Mouse (Mus musculus): Measurements from ENCODE around the gene Rab36. TPM values are rescaled to one million over a fixed set of nuclear protein-coding genes. Genes with fewer than 3 reads are reported as not detected.
A peak's percentile ranks its signal among the peaks of the same experiment; 100 is the strongest.
"Not testable (repeated sequence)": the region's sequence is repeated elsewhere in the genome, so short reads cannot be mapped to it uniquely, and the experiment has no call there.

The Rab36 gene
- total RNA-seq, 2 experiments from 2014 or later: 1.6 to 1.8 TPM

DNA sequence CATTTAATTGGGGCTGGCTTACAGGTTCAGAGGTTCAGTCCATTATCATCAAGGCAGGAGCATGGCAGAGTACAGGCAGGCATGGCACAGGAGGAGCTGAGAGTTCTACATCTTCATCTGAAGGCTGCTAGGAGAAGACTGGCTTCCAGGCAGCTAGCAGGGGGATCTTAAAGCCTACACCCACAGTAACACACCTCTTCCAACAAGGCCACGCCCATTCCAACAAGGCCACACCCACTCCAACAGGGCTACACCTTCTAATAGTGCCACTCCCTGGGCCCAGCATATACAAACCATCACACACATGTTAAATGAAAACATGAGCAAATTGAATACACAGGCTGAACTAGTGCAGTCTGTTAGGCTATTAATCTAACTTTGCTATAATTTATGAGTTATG is 5.2 kb downstream of the Rab36 start:
- intact Hi-C loops (cut with DNase I); DNase-seq: not testable (repeated sequence)

DNA sequence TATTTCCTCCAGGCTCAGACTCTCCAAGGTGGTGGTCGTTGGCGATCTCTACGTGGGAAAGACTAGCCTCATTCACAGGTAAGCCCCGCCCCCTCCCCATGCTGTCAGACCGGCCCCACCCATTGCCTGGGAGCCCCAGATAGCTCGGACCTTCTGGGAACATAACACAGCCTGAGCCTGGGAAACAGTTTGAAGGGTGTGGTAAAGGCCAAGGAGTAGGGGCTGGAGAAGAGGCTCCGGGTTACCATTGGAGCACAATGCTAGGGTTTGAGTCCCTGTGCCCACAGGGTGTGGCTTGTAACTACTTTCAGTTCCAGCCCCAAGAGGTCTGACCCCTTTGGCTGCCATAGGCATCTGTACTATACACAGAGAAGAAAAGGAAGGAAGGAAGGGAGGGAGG is 7.6 kb downstream of the Rab36 start:
- intact Hi-C loops (cut with DNase I): no loop called here
- DNase-seq: no peak

DNA sequence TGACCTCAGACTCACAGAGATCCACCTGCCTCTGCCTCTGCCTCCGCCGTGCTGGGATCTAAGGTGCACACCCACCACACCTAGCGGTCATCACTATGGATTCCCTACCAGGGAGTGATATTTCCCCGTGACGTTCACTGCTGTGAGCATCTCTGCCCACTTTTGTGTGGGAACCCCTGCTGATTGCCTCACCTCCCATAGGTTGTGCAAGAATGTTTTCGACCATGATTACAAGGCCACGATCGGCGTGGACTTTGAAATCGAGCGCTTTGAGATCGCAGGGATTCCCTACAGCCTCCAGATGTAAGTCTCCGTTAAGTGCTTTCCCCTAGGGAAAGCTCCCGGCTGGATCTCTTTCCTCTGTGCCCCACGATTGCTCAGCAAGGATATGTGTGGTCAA is 9.0 kb downstream of the Rab36 start:
- intact Hi-C loops (cut with DNase I): no loop called here
- no peak for DNase-seq

- intact Hi-C loops (cut with DNase I): no loop called here
- DNase-seq: no peak
These were observed 11.9 kb downstream of the Rab36 start for GRCm38 (mm10) chr10:75048711-75049110.

GRCm38 (mm10) chr10:75051364-75052074 is 14.7 kb downstream of the Rab36 start:
- DNase-seq: no peak
- intact Hi-C loops (cut with DNase I): no loop called here

DNA sequence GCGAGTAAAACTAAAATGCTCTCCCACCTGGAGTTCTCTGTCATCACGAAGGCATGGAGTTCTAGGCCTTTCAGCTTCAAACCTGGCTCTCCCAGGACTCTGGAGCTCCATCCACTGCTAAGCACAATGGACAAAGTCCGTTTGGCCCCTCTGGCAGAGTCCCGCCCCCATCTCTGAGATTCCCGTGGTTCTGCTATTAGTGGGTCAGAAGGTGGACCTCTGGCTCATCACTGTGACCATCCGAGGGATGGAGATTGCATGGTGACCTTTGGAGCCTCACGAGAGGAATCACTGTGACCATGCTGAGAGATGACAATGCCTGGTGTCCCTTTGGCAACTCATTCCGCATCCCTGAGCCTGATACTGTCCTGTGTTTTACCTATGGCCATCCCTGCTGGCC is 16.0 kb downstream of the Rab36 start:
- DNase-seq: no peak
- intact Hi-C loops (cut with DNase I): no loop called here

DNA sequence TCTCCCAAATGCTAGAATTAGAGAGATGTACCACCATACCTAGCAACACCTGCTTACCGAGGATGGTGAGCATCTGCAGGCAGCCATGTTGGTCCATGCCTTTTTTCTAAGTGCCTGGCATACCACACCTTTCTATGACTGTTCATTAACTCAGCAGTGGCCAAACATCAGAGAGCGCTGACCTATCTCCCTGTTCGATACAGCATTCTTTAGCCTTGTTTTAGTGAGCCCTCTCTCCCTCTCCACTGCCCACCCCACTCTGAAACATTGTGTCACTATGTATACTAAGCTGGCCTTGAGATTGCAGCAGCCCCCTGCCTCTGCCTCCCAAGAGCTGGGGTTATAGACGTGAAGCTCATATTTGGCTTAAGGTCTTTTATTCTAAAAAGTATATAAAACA is 16.8 kb downstream of the Rab36 start:
- intact Hi-C loops (cut with DNase I): no loop called here
- DNase-seq: no peak

GRCm38 (mm10) chr10:75054125-75054524 is 17.3 kb downstream of the Rab36 start:
- intact Hi-C loops (cut with DNase I): no loop called here
- peak; percentile 61 to 64 for DNase-seq

- no peak for DNase-seq
- intact Hi-C loops (cut with DNase I): no loop called here
These were observed 18.8 kb downstream of the Rab36 start for GRCm38 (mm10) chr10:75055672-75056071.

- DNase-seq: no peak
- intact Hi-C loops (cut with DNase I): no loop called here
These were observed 19.4 kb downstream of the Rab36 start for GRCm38 (mm10) chr10:75056255-75056654.

DNA sequence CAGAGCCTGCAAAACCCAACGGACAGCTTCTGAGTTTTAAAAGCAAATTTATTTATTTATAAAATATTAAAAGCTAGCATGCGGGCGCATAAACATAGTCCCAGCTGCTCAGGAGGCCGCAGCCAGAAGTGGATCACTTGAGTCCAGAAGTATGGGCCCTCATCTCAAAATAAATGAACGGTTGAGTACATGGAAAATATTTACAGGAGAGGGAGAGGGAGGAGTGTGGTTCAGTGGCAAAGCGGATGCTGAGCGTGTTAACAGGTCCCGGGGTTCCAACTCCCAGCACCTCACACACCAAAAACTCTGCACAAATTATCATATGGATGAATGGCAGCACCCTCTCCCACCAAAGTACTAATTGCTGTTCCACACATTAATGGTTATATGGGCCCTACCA is 21.5 kb downstream of the Rab36 start:
- no peak for DNase-seq
- intact Hi-C loops (cut with DNase I): no loop called here

GRCm38 (mm10) chr10:75058761-75059395 is 22.0 kb downstream of the Rab36 start:
- no peak for DNase-seq
- intact Hi-C loops (cut with DNase I): loop anchor here (1.0 kb wide), 1 partner anchor 92 kb away; no protein-coding TSS in a partner anchor

- intact Hi-C loops (cut with DNase I): loop anchor here (1.0 kb wide), 1 partner anchor 92 kb away; no protein-coding TSS in a partner anchor
These were observed 22.5 kb downstream of the Rab36 start for GRCm38 (mm10) chr10:75059396-75059795.

DNA sequence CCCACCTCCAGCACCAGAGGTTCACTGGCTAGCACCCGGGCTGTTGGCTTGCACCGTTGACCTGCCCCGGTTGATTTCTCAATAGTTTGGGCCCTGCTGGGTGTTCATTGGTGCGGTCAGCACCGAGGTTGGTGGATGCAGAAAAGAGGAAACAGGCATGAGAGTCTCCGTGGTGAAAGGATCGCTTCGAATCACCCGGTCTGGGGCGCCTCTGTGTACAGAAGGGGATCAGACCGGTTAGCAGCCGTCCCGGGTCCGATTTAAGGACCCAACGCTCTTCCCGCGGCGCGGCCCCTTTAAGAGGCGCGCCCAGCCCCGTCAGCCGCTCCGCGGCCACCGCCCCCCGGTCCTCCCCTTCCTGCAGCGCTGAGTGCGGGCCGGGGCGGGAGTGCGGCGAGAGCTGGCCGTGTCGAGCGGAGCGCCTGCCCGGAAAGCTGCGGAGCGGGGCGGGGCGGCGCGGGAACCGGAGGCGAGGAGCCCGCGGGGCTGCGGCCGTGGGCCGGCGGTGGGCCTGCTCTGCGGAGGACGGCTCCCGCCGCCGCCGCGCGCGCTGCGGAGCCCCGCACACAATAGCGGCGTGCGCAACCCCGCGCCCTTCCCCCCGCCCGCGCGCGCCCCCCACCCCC is 23.5 kb downstream of the Rab36 start, which contains the start of gene Bcr:
TSS of gene Bcr (plus strand) at position 376 of the 626 bp plus-strand sequence.
- intact Hi-C loops (cut with DNase I): no loop called here
- peak; percentile 76 to 81 for DNase-seq

More at GRCm38 (mm10) chr10:75059396-75059795, 22.5 kb downstream of the Rab36 start:
- peak; percentile 84 to 87 for DNase-seq

DNA sequence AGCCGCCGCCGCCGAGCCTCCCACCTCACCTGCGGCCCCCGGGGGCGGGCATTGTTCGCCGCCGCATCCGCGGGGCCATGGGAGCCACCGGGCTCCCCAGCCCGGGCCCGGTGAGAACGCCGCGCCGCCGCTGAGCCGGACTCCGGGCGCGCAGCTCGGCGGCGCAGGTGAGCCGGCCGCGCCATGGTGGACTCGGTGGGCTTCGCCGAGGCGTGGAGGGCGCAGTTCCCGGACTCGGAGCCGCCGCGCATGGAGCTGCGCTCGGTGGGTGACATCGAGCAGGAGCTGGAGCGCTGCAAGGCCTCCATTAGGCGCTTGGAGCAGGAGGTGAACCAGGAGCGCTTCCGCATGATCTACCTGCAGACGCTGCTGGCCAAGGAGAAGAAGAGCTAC is 24.0 kb downstream of the Rab36 start:
- intact Hi-C loops (cut with DNase I): no loop called here

DNA sequence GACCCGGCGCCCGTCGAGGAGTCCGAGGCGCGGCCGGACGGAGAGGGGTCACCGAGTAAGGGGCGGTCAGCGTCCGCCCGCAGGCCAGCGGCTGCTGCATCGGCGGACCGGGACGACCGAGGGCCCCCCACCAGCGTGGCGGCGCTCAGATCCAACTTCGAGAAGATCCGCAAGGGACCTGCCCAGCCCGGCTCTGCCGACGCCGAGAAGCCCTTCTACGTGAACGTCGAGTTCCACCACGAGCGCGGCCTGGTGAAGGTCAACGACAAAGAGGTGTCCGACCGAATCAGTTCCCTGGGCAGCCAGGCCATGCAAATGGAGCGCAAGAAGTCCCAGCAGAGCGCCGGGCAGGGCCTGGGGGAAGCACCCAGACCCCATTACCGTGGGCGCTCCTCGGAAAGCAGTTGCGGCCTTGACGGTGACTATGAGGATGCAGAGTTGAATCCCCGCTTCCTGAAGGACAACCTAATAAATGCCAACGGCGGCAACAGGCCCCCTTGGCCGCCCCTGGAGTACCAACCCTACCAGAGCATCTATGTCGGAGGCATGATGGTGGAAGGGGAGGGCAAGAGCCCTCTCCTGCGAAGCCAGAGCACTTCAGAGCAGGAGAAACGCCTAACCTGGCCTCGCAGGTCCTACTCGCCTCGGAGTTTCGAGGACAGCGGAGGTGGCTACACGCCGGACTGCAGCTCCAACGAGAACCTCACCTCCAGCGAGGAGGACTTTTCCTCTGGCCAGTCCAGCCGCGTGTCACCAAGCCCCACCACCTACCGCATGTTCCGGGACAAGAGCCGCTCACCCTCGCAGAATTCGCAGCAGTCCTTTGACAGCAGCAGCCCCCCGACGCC is 24.7 kb downstream of the Rab36 start:
- intact Hi-C loops (cut with DNase I): loop anchor here (2.0 kb wide), 1 partner anchor 47 kb away; no protein-coding TSS in a partner anchor
- DNase-seq: peak; percentile 27 to 39

More for the DNA sequence above, 24.0 kb downstream of the Rab36 start:
- peak; percentile 24 to 34 for DNase-seq

DNA sequence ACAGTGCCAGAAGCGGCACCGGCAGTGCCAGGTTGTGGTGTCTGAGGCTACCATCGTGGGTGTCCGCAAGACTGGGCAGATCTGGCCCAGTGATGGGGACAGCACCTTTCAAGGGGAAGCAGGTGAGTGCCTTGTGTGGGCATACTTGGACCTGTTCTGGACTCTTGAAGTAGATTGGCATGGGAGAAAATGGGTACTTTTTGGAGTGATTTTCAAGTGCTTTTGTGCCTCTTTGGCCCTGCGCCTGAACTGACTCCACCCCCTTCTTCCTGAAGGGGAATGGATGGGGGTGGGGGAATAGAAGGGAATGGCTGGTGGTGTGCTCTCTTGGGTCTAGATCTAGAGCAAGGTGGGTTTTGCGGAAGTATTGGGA is 25.3 kb downstream of the Rab36 start:
- intact Hi-C loops (cut with DNase I): loop anchor here (2.0 kb wide), 1 partner anchor 47 kb away; no protein-coding TSS in a partner anchor
- DNase-seq: peak in 1 of 2 experiments; percentile 22

DNA sequence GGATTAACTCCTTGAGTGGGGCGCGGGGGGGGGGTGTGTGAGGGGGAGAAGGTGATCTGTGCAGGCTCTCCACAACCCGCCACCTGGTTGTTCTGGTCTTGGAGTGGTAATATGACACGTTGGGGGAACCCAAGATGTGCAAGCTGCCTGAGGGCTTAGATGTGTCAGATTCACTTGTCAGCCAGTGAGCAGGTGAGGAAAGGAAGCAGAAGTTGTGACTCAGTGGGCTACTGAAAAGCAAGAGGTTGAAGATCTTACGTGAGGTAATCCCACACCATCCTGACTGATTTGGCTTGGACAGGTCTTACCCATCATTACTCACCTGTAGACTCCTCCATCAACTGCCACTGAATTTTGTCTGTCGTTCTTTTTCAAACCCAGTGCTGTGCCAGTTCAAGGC is 25.8 kb downstream of the Rab36 start:
- intact Hi-C loops (cut with DNase I): loop anchor here (2.0 kb wide), 1 partner anchor 46 kb away; no protein-coding TSS in a partner anchor
- no peak for DNase-seq

- peak; percentile 17 to 25 for DNase-seq
- intact Hi-C loops (cut with DNase I): loop anchor here (2.0 kb wide), 1 partner anchor 45 kb away; no protein-coding TSS in a partner anchor
These were observed 26.6 kb downstream of the Rab36 start for GRCm38 (mm10) chr10:75063301-75063965.

DNA sequence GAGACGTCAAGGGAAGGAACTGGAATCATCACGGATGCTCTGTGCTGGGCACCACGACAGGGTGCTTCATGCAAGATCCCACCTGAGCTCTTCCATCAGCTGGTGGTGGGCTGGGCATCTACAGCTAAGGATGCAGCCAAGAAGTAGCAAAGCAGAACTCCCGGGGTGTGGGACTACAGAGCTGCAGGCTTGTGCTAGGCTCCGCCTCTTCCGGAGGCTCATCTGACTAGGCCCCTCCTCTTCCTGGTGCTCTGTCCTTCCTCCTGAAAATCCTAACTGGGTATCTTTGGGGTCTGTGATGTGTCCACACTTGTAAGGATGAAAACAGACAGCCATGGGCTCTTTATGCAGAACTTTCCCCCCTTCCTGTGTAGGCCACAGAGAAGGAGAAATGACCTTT is 28.8 kb downstream of the Rab36 start:
- no peak for DNase-seq
- intact Hi-C loops (cut with DNase I): no loop called here
